Mouse (Mus musculus) MEL (cell line): ENCODE data around the gene Wasf2.

Experiments used
- CTCF ChIP-seq, 3 experiments: IDR thresholded peaks in 2 of 3; conservative IDR thresholded peaks in 1 of 3; 2 replicates each; pipeline ENCODE4 v1.5.1; 2011 to 2012; ENCODE audit warnings: low read length in 3 of 3, low read depth in 2 of 3, mild to moderate bottlenecking in 2 of 3, improper control_type of control experiment in 1 of 3, inconsistent platforms in 1 of 3, mixed read lengths in 1 of 3, moderate library complexity in 1 of 3; ENCODE audit not compliant: control insufficient read depth in 1 of 3, insufficient read depth in 1 of 3, poor library complexity in 1 of 3, severe bottlenecking in 1 of 3
- POLR2A ChIP-seq, 2 experiments: IDR thresholded peaks; 2 replicates each; pipeline ENCODE4 v1.6.1; 2011 to 2012; ENCODE audit warnings: low read length in 2 of 2, mild to moderate bottlenecking in 2 of 2, control low read depth in 1 of 2, improper control_type of control experiment in 1 of 2, low read depth in 1 of 2, moderate library complexity in 1 of 2; ENCODE audit not compliant: control insufficient read depth in 1 of 2, insufficient read depth in 1 of 2, poor library complexity in 1 of 2
- USF2 ChIP-seq, 2 experiments: IDR thresholded peaks; 2 replicates each; pipeline ENCODE4 v1.6.1; 2011 to 2012; ENCODE audit warnings: improper control_type of control experiment in 2 of 2, low read length in 2 of 2, borderline replicate concordance in 1 of 2, inconsistent platforms in 1 of 2, low read depth in 1 of 2, mild to moderate bottlenecking in 1 of 2; ENCODE audit not compliant: insufficient read depth in 1 of 2
- ZNF384 ChIP-seq: IDR thresholded peaks from 2 replicates; pipeline ENCODE4 v1.6.1; 2012; ENCODE audit warnings: low read depth, mild to moderate bottlenecking, inconsistent platforms, low read length, improper control_type of control experiment

GRCm38 (mm10) chr4:133160821-133161220 is 30.5 kb downstream of the Wasf2 start:
- no peak for TF ChIP-seq ZNF384
- no peak for TF ChIP-seq CTCF (IDR thresholded peaks at IDR 0.05 in 2 of 3, conservative IDR thresholded peaks at IDR 0.05 in 1 of 3; ENCODE audit: control insufficient read depth in 1 of 3, insufficient read depth in 1 of 3, low read depth in 2 of 3, low read length in 3 of 3, poor library complexity in 1 of 3, severe bottlenecking in 1 of 3)
- TF ChIP-seq POLR2A (IDR thresholded peaks at IDR 0.05; ENCODE audit: control insufficient read depth in 1 of 2, insufficient read depth in 1 of 2, low read depth in 1 of 2, low read length in 2 of 2, poor library complexity in 1 of 2): no peak
- no peak for TF ChIP-seq USF2 (IDR thresholded peaks at IDR 0.05; ENCODE audit: borderline replicate concordance in 1 of 2, insufficient read depth in 1 of 2, low read depth in 1 of 2, low read length in 2 of 2)
